Mouse (Mus musculus) right cerebral cortex, postnatal 25 days (tissue): ENCODE measurements around the gene Auh.

Experiments
- DNase-seq: peaks from one replicate; pipeline ENCODE4 v3.0.0; 2022

The Auh gene

DNA sequence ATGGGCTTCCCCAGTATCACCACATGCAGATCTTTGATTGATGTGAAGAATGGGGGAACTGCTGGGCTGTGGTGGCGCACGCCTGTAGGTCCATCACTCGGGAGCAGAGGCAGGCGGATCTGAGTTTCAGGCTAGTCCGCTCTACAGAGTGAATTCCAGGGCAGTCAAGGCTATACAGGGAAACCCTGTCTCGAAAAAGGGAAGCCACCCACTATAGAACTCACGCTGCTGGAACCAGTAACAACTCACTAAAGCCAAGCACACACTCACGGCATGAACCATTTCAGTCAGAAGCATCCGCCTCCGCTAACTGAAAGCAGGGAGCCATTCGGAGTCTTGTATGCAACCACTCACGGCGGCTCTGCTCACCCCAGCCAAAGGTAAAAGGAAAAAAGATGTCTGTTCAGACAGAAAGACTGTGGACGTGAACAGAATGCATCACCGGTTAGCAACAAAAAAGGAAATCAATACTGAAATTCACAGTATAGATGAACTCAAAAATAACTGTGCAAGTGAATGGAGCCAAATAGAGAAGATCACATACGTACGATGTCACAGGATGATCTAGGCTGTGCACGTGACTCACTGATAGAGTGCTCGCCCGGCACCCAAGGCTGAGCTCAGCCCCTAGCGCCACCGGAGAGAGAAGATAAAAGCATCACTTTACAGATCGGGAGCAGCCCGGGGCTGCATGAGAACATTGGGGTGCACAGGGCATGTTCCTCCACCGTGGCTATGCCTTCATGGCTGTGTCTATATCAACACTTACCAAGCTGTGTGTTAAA, 53.7 kb downstream of the Auh start:
- DNase-seq: peak; percentile 52

- DNase-seq: no peak
These were observed 54.4 kb downstream of the Auh start for GRCm38 (mm10) chr13:52875089-52875488.

- DNase-seq: no peak
These were observed 55.1 kb downstream of the Auh start for GRCm38 (mm10) chr13:52874338-52874737.

DNA sequence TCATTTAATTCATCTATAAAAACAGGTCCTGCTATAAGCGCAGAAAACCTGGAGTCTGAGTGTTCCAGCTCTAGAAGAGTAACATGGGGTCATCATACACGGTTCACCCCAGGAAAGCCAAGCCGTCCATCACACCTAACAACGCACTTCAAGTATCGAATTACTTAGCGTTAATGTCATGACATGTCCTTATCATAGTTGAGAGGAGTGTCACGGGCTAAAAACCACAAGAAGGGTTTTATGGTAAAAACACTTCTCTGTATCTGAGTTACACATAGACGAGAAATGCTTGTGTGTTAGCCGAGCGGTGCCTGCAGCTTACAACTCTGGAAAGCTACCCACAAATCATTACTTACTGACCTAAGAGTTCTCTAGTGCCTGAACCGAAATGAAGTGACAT, 55.6 kb downstream of the Auh start:
- no peak for DNase-seq

DNA sequence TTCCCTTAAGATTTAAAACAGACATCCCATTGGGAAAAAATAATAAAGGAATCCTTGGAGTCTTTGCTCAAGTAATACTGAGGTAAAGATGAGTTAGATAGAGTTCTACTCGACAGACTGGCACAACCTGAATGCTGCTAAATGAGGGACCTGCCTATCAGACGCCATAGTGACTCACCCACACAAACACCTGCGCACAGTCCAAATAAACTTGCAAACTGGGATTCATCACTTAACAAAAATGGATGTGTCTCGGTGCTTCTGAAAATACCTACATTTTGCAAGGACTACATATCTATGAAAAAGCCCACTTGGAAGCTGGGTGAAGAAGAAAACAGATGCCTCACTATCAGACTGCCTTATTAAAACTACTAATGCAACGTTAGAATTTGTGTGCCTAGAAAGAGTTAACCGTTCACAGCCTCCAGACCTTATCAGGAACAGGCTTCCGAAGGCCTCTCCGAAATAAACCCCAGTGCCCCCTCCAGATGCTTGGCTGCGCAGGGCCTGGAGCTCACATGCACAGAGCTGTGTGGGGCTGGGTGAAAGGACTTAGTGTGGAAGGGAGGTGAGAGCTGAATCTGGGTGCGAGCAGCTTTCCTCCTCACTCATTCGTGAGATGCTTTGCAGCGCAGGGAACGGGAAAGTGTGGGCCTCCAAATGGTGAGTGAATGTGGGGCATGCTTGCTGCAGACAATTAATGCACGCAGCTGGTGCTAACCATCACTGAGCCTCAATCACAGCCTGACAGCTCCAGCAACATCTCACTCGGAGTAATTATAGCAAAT, 63.3 kb downstream of the Auh start:
- DNase-seq: no peak

GRCm38 (mm10) chr13:52863436-52863835, 66.0 kb downstream of the Auh start:
- no peak for DNase-seq

- DNase-seq: no peak
These were observed 69.3 kb downstream of the Auh start for GRCm38 (mm10) chr13:52860006-52860685.

DNA sequence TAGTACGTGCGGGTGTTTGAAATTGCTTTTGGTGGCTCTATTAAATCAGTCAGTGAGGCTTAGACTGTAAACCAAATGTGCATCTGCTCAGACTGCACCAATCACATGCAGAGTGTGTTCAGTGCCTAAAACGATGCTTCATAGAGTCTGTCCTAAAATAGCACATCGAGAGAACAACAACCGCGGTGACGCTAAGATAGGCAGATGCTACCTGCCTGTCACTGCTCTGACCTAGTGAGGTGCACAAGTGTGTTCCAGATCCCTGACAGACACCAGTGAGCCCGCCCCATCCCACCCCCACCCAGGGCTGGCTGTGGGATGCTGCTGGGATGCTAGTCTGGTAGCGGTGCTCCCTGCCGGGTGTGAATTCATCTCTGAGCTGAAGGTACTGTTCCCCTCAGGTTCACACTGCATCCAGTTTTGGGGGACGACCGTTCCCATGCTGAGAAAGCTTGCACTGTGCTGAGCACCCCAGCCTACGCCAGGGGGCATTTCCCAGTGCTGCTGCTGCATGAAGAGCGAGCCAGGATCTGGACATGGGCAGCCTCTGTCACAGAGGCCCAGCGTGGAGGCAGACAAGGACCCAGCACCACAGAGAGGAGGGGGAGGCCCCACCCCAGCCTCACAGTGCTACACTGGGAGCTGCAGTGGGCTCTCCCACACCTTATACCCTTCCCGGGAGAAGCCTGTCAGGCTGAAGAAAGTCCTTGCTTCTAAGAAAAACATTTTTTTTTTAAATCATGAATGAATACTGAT, 70.2 kb downstream of the Auh start:
- DNase-seq: no peak

DNA sequence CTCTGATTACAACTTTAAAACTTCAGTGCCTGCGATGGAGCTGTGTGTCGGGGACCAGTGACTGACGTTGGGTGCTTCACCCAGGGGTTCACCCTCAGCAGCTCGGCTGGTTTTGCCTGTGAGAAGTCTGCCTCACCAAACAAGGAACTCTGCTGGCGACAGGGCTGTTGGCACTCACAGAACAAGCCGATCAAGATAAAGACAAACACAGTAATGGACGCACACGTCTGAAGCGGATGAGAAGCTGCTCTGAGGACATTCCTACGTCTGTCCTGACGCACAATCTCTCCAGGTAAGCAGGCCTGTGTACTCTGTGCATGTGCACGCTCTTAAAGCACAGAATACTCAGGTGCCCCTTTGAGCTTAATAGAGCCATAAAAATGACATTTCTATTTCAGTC, 71.1 kb downstream of the Auh start:
- DNase-seq: no peak

- no peak for DNase-seq
These were observed 71.7 kb downstream of the Auh start for GRCm38 (mm10) chr13:52857781-52858180.

GRCm38 (mm10) chr13:52853536-52853935, 75.9 kb downstream of the Auh start:
- no peak for DNase-seq

GRCm38 (mm10) chr13:52851886-52852285, 77.6 kb downstream of the Auh start:
- DNase-seq: no peak

DNA sequence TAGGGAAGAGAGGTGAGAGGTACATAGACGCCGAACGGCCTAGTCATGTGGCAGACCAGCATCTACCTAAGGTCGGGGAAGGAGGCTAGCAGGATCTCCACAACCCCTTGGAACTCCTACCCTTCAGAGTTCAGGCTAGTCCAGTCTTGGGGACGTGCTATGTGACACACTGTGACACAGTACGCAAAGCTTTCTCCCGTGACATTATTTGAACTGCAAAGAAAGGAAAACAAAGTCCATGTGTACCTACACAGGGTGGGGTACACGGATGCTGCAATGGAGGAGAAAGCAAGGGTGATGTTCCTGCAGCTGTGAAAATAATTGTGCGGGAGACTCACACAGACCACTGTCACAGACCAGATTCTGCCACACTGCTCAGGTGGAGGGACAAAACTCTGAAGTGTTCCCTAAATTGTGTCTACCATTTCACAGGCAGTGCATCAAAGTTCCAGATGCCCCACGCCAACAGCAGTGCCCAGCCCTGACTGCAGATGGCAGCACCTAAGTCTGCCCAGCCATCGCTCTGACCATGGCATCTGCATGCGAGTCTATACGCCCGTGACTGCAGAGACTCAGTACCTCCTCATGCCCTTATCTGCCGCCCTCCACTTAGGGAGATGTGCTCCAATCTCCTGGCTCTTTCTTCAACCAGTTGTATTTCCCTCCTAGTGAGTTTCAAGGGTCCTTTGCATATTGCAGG, 79.3 kb downstream of the Auh start:
- DNase-seq: no peak

GRCm38 (mm10) chr13:52849394-52849801, 80.1 kb downstream of the Auh start:
- DNase-seq: no peak

GRCm38 (mm10) chr13:52847481-52847880, 82.0 kb downstream of the Auh start:
- no peak for DNase-seq

- DNase-seq: no peak
These were observed 82.4 kb downstream of the Auh start for GRCm38 (mm10) chr13:52847071-52847470.

- no peak for DNase-seq
These were observed 83.9 kb downstream of the Auh start for GRCm38 (mm10) chr13:52845618-52846017.

DNA sequence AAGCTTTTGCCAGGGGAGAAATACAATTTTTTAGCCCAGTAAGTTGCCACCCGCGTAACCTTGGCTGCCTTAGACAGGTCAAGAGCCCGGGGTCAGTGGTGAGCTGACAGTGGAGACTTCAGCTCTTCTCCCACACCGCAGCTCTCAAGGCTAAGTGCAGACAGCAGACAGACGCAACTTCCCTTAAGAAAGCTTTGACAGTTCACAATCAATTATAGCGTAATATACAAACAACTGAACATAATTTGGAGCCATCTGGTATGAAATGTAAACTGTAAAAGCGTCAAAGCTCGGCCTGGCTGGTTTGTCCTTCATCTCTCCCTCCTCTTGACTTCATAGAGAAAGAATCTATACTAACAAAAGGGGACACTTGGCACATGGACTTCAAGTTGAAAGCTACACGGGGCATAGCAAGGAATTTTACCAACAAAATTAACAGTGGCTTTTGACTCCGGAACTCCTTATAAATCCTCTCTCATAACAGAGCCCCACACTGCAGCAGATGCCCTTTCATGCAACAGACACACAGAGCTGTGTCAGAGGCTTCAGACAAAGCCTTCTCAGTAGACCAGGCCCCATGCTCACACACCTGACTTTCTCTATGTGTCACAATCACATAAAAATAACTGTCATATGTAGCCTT, 85.8 kb downstream of the Auh start:
- DNase-seq: no peak

- DNase-seq: no peak
These were observed 93.2 kb downstream of the Auh start for GRCm38 (mm10) chr13:52836231-52836630.

DNA sequence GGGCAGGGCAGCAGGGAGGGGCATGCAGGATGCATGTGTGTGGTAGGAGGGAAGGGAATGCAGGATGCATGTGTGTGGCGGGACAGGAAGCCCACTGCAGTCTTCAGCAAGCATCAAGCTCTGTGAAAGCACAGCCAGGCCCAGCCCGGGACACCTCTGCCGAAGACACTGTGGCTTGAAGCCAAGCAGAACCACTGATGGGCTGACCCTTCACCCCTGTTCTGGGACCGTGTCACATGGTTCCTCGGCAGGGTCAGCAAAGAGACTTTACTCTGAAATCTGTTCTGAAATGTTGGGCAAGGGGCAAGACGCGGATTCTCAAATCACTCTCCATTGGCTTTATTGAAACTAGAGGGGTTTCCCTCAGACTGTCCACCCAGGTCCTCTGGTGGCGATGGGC, 94.9 kb downstream of the Auh start:
- no peak for DNase-seq

DNA sequence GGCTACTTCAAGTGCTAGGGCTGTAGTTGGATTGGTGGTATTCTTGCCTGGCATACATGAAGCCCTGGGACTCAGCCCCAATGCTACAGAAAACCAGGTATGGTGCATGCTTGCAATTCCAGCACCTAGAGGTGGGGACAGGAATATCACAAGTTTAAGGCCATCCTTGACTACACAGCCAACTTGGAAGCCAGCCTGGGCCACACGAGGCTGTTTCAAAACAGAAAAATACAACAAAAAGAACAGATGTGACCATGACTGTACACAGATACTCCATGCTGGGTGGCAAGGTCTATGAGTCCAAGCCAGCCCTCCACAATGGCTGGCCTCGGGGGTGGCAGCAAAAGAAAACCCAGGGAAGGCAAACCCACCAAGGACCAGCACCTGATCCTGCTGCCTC, 95.7 kb downstream of the Auh start:
- no peak for DNase-seq

DNA sequence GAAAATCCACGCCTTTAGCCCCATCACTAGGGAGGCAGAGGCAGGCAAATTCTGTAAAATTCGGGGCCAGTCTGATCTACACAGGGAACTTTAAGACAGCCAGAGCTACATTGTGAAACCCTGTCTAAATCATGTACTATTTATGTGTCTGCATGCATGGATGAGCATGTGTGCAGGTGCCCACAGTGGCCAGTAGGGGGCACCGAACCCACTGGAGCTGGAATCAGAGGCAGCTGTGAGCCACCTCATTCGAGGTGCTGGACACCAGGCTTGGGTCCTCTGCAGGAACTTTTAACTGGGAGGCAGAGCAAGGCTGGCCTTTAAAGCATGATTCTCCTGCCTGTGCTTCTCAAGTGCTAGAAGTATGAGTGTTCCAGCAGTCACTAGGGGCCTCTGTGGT, 96.3 kb downstream of the Auh start:
- no peak for DNase-seq
